Mouse (Mus musculus) E14TG2a.4 (cell line): ENCODE results near the gene Ceacam20.
"Not testable (repeated sequence)": the region's sequence is repeated elsewhere in the genome, so short reads cannot be mapped to it uniquely, and the experiment has no call there.

Experiments used
- H3K27me3 ChIP-seq: 2 replicates; pipeline ENCODE4 v1.6.1; 2014; ENCODE audit warnings: low read length, control low read depth; ENCODE audit not compliant: insufficient read depth
- H3K36me3 ChIP-seq: 2 replicates; pipeline ENCODE4 v1.6.1; 2014; ENCODE audit warnings: low read length, control low read depth; ENCODE audit not compliant: insufficient read depth
- H3K4me1 ChIP-seq: replicated peaks from 2 replicates; pipeline ENCODE4 v1.6.1; 2014; ENCODE audit warnings: low read depth, low read length, control low read depth
- H3K4me3 ChIP-seq: replicated peaks from 2 replicates; pipeline ENCODE4 v1.5.1; 2014; ENCODE audit warnings: mild to moderate bottlenecking, low read length
- H3K9me3 ChIP-seq: 2 replicates; pipeline ENCODE4 v1.6.1; 2014; ENCODE audit warnings: low read length, control low read depth
- CTCF ChIP-seq: conservative IDR thresholded peaks from 2 replicates; pipeline ENCODE4 v1.5.1; 2014; ENCODE audit warnings: low read length
- NANOG ChIP-seq: IDR thresholded peaks from 2 replicates; pipeline ENCODE4 v1.6.1; 2014; ENCODE audit warnings: borderline replicate concordance, low read length, mixed read lengths
- POU5F1 ChIP-seq: IDR thresholded peaks from 2 replicates; pipeline ENCODE4 v1.6.1; 2014; ENCODE audit warnings: low read length, borderline replicate concordance

The Ceacam20 gene

GRCm38 (mm10) chr7:19964985-19965579 is at the start of gene Ceacam20:
Ceacam20 (plus strand) TSS chr7:19965412.
- H3K4me3 ChIP-seq = no peak within 1 kb of the TSS
- no peak for TF ChIP-seq CTCF
- no peak for TF ChIP-seq NANOG
- no peak for TF ChIP-seq POU5F1
- 0 out of 2 replicates have a peak, but pooled peaks cover 6% of the 10 kb centered on the region for H3K9me3 ChIP-seq
- H3K27me3 ChIP-seq = no peaks in the 10 kb centered on the region
- H3K36me3 ChIP-seq = peaks cover 5% of the 10 kb centered on the region; the same call in 1 of the 2 replicates
- peaks cover 12% of the 10 kb centered on the region; the same call in 1 of the 2 replicates for H3K4me1 ChIP-seq

- TF ChIP-seq POU5F1 (no peak), NANOG (no peak), CTCF (no peak)
- no peaks in the 10 kb centered on the region for H3K9me3 ChIP-seq
- H3K27me3 ChIP-seq = no peaks in the 10 kb centered on the region
- peak overlapping the region; percentile 83 for H3K4me3 ChIP-seq
- peaks cover 53% of the 10 kb centered on the region for H3K4me1 ChIP-seq
- H3K36me3 ChIP-seq = peaks cover 41% of the 10 kb centered on the region
These were observed 45.1 kb upstream of the Ceacam20 start for GRCm38 (mm10) chr7:19920166-19920505.

GRCm38 (mm10) chr7:19920506-19921261 is 44.5 kb upstream of the Ceacam20 start, which contains the start of gene Pvr:
Pvr (minus strand) TSS chr7:19921160.
- TF ChIP-seq CTCF (no peak), POU5F1 (no peak), NANOG (no peak)
- H3K27me3 ChIP-seq = no peaks in the 10 kb centered on the region
- H3K36me3 ChIP-seq = peaks cover 36% of the 10 kb centered on the region
- peak within 1 kb of the TSS; percentile 83 for H3K4me3 ChIP-seq
- H3K9me3 ChIP-seq = no peaks in the 10 kb centered on the region
- peaks cover 56% of the 10 kb centered on the region for H3K4me1 ChIP-seq

GRCm38 (mm10) chr7:19923354-19923753 is 41.9 kb upstream of the Ceacam20 start:
- Histone ChIP-seq H3K27me3 (no peaks in the 10 kb centered on the region), H3K4me1 (peaks cover 59% of the 10 kb centered on the region), H3K9me3 (no peaks in the 10 kb centered on the region), H3K4me3 (no peak overlapping the region), H3K36me3 (peaks cover 10% of the 10 kb centered on the region)
- TF ChIP-seq POU5F1 = no peak
- no peak for TF ChIP-seq NANOG
- TF ChIP-seq CTCF = no peak

GRCm38 (mm10) chr7:19923797-19924196 is 41.4 kb upstream of the Ceacam20 start:
- peaks cover 63% of the 10 kb centered on the region for H3K4me1 ChIP-seq
- TF ChIP-seq NANOG (no peak), CTCF (no peak), POU5F1 (no peak)

GRCm38 (mm10) chr7:19925376-19925775 is 39.8 kb upstream of the Ceacam20 start:
- H3K9me3 ChIP-seq = no peaks in the 10 kb centered on the region
- H3K4me3 ChIP-seq = no peak overlapping the region
- TF ChIP-seq NANOG = no peak
- TF ChIP-seq POU5F1 = no peak
- TF ChIP-seq CTCF = no peak
- peaks cover 68% of the 10 kb centered on the region for H3K4me1 ChIP-seq
- H3K27me3 ChIP-seq = no peaks in the 10 kb centered on the region
- H3K36me3 ChIP-seq = no peaks in the 10 kb centered on the region

More at GRCm38 (mm10) chr7:19923797-19924196, 41.4 kb upstream of the Ceacam20 start:
- Histone ChIP-seq H3K27me3 (no peaks in the 10 kb centered on the region), H3K36me3 (peaks cover 5% of the 10 kb centered on the region), H3K9me3 (no peaks in the 10 kb centered on the region), H3K4me3 (no peak overlapping the region)

- Histone ChIP-seq H3K27me3 (no peaks in the 10 kb centered on the region), H3K36me3 (no peaks in the 10 kb centered on the region), H3K4me3 (no peak overlapping the region), H3K9me3 (no peaks in the 10 kb centered on the region), H3K4me1 (peaks cover 72% of the 10 kb centered on the region)
- TF ChIP-seq NANOG (no peak), CTCF (no peak), POU5F1 (no peak)
These were observed 38.2 kb upstream of the Ceacam20 start for GRCm38 (mm10) chr7:19926849-19927480.

- no peaks in the 10 kb centered on the region for H3K36me3 ChIP-seq
- peaks cover 68% of the 10 kb centered on the region for H3K4me1 ChIP-seq
- no peaks in the 10 kb centered on the region for H3K27me3 ChIP-seq
- no peaks in the 10 kb centered on the region for H3K9me3 ChIP-seq
- TF ChIP-seq POU5F1 (peak; percentile 82), CTCF (no peak), NANOG (no peak)
- H3K4me3 ChIP-seq = 0 out of 2 replicates have a peak overlapping the region, but pooled peaks have one; percentile 23
These were observed 36.7 kb upstream of the Ceacam20 start for GRCm38 (mm10) chr7:19928486-19928885.

- H3K27me3 ChIP-seq, H3K36me3 ChIP-seq, H3K9me3 ChIP-seq: not testable (repeated sequence)
- H3K4me3 ChIP-seq = peak overlapping the region; percentile 27; the same call in 1 of the 2 replicates
- peaks cover 68% of the 10 kb centered on the region for H3K4me1 ChIP-seq
These were observed 34.7 kb upstream of the Ceacam20 start for GRCm38 (mm10) chr7:19930481-19930880.
